Mouse (Mus musculus) hindbrain, embryonic 13.5 days (tissue): ENCODE data around the gene Apbb1. TPM values are rescaled to one million over a fixed set of nuclear protein-coding genes. Genes with fewer than 3 reads are reported as not detected.
A peak's percentile ranks its signal among the peaks of the same experiment; 100 is the strongest.

Source experiments
- ATAC-seq: fragments of 200-750 bp; cut with Nextera tagmentation; 2 replicates; pipeline ENCODE4 v1.8.0; 2017; ENCODE audit warnings: moderate TSS enrichment; ENCODE audit not compliant: low FRiP score
- H3K27ac ChIP-seq: fragments of 300-500 bp; sonication (generic); 2 replicates; pipeline ENCODE4 v1.5.1; 2015; ENCODE audit warnings: inconsistent platforms, mild to moderate bottlenecking, moderate library complexity
- H3K27me3 ChIP-seq: fragments of 300-500 bp; sonication (generic); 2 replicates; pipeline ENCODE4 v1.6.1; 2015; ENCODE audit warnings: mild to moderate bottlenecking, inconsistent platforms
- H3K36me3 ChIP-seq: fragments of 300-500 bp; sonication (generic); 2 replicates; pipeline ENCODE4 v1.6.1; 2015; ENCODE audit warnings: mild to moderate bottlenecking, inconsistent platforms
- H3K4me1 ChIP-seq: fragments of 300-500 bp; sonication (generic); replicated peaks from 2 replicates; pipeline ENCODE4 v1.6.1; 2015; ENCODE audit warnings: inconsistent platforms
- H3K4me2 ChIP-seq: fragments of 300-500 bp; sonication (generic); 2 replicates; pipeline ENCODE4 v1.6.1; 2015; ENCODE audit warnings: inconsistent platforms, mild to moderate bottlenecking, moderate library complexity
- H3K4me3 ChIP-seq: fragments of 300-500 bp; sonication (generic); 2 replicates; pipeline ENCODE4 v1.5.1; 2015; ENCODE audit warnings: mild to moderate bottlenecking, inconsistent platforms
- H3K9ac ChIP-seq: fragments of 300-500 bp; sonication (generic); 2 replicates; pipeline ENCODE4 v1.6.1; 2015; ENCODE audit warnings: mild to moderate bottlenecking, inconsistent platforms
- H3K9me3 ChIP-seq: fragments of 300-500 bp; sonication (generic); 2 replicates; pipeline ENCODE4 v1.6.1; 2016; ENCODE audit warnings: inconsistent platforms
- WGBS: fragments of 180-500 bp; shearing (Covaris S2); methylation state at CpG from one replicate; pipeline ENCODE4 v1.1.7; 2015; 5-methylcytosine and 5-hydroxymethylcytosine counted together
- polyA plus RNA-seq: library from polyadenylated mRNA; unstranded; fragments of >200 nt; fragmentation: Nextera tagmentation; extraction: Ambion mirVana; gene quantifications from 2 replicates; pipeline ENCODE4 v1.2.1, GENCODE M21; 2015

Apbb1 gene
- polyA plus RNA-seq, 1 experiment from 2014 or later = 242 TPM

DNA sequence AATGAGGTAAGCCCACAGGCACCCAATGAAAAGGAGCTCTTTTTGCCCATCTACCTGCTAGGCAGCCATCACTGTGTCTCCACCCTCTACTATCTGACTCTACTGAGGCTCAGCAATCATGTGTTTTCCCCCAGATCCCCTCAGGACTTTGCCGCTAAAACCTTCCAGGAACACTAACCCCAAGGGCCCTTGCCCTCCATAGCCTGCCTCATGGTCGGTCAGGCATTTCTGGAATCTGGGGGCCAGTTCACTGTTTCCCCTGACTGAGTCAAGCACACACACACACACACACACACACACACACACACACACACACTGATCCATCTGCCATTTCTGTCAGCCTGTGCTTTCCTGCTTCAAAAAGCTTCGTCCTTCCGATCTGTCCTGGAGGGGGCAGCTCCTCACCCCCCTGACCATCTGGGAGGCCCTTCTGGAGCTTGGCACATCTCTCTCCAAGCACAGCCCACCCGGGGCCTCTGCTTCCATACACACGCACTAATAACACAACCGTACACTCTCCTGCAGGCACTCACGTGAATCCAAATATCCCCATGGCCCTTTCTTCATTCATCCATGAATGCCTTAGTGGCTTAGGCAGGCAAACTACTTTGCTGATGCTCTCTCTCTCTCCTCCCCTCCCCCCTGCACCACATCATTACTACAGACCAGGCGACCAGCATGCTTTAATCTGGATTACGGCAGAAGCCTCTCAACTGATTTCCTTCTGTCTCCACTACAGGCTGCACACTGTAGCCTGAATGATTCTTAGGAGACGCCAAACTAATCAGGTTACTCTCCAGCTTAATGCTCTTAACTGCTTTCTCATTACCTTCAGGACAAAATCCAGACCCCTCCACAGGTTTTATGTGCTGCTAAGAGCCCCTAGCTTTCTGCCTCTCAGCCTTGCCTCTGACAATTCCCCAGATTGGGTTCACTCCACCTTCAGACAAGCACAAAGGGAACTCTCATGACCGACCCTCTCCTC is 11.6 kb downstream of the Apbb1 start:
- WGBS = 15% methylated on average over 12 of the region's 12 CpGs
- Histone ChIP-seq H3K9me3 (no peaks in the 10 kb centered on the region), H3K27ac (peak overlapping the region; percentile 93), H3K9ac (peak overlapping the region; percentile 67), H3K4me1 (peaks cover 68% of the 10 kb centered on the region), H3K36me3 (peaks cover 56% of the 10 kb centered on the region), H3K4me3 (peak overlapping the region; percentile 31), H3K4me2 (peak overlapping the region; percentile 59), H3K27me3 (no peaks in the 10 kb centered on the region)
- ATAC-seq = peak; percentile 52

- no peaks in the 10 kb centered on the region for H3K27me3 ChIP-seq
- peaks cover 57% of the 10 kb centered on the region for H3K36me3 ChIP-seq
- H3K9me3 ChIP-seq = no peaks in the 10 kb centered on the region
- peak overlapping the region; percentile 31 for H3K4me3 ChIP-seq
- 2% methylated on average over 6 of the region's 6 CpGs for WGBS
- peak overlapping the region; percentile 59 for H3K4me2 ChIP-seq
- peak overlapping the region; percentile 93 for H3K27ac ChIP-seq
- peaks cover 60% of the 10 kb centered on the region for H3K4me1 ChIP-seq
- H3K9ac ChIP-seq = peak overlapping the region; percentile 67
- peak; percentile 88 for ATAC-seq
Measured at GRCm38 (mm10) chr7:105568988-105569471, 12.4 kb downstream of the Apbb1 start.

DNA sequence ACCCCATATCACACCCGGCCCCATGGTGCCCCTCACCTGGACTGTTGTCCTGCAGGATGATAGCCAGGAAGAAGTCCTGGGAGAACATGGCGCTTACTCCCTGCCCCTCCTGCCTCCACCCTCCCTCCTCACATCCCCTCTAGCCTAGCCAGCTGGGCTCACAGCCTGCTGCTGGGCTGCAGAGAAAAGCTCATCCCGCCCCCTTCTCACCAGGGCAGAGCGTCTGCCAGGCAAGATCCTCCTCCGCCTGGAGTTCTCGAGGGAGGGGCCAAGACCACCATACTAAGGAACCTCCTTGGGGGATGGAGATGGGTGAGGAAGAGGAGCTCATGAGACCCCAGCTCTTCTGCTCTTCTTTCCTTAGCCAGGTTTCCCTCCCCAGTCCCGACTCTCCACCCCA is 12.9 kb downstream of the Apbb1 start:
- H3K9ac ChIP-seq = peak overlapping the region; percentile 67
- ATAC-seq = peak; percentile 60
- H3K4me3 ChIP-seq = peak overlapping the region; percentile 31
- peaks cover 57% of the 10 kb centered on the region for H3K36me3 ChIP-seq
- H3K4me1 ChIP-seq = peaks cover 56% of the 10 kb centered on the region
- H3K27me3 ChIP-seq = no peaks in the 10 kb centered on the region
- peak overlapping the region; percentile 59 for H3K4me2 ChIP-seq
- 14% methylated on average over 7 of the region's 7 CpGs for WGBS
- no peaks in the 10 kb centered on the region for H3K9me3 ChIP-seq
- H3K27ac ChIP-seq = peak overlapping the region; percentile 93

- no peak overlapping the region for H3K4me3 ChIP-seq
- peaks cover 68% of the 10 kb centered on the region for H3K36me3 ChIP-seq
- no peak for ATAC-seq
- WGBS = 90% methylated on average over 17 of the region's 17 CpGs
- H3K4me2 ChIP-seq = no peak overlapping the region
- H3K9ac ChIP-seq = no peak overlapping the region
- H3K4me1 ChIP-seq = peaks cover 29% of the 10 kb centered on the region
- no peaks in the 10 kb centered on the region for H3K27me3 ChIP-seq
- no peak overlapping the region for H3K27ac ChIP-seq
- no peaks in the 10 kb centered on the region for H3K9me3 ChIP-seq
Measured at GRCm38 (mm10) chr7:105565071-105565836, 16.2 kb downstream of the Apbb1 start.

DNA sequence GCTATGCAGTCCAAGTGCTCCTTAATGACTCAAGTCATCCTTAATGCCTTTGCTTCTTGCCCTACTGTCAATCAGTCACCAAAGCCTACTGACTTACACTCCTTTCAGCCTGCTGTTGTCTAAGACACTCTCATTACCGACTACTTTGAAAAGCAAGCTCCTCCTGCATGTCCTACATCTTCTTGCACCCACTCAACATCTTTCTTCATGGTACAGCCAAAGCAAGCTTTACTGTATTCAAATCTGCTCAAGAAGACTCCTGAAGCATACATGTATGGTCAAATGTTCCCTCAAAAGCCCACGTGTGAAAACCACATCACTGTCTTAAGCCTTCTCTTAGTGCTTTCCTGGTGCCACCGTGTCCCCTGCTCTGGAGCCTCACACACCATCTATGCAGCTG is 18.1 kb downstream of the Apbb1 start:
- H3K36me3 ChIP-seq = peaks cover 87% of the 10 kb centered on the region
- H3K9ac ChIP-seq = no peak overlapping the region
- H3K27ac ChIP-seq = no peak overlapping the region
- H3K27me3 ChIP-seq = no peaks in the 10 kb centered on the region
- no peak overlapping the region for H3K4me2 ChIP-seq
- H3K9me3 ChIP-seq = no peaks in the 10 kb centered on the region
- H3K4me3 ChIP-seq = no peak overlapping the region
- 88% methylated on average over 3 of the region's 3 CpGs for WGBS
- no peak for ATAC-seq
- peaks cover 10% of the 10 kb centered on the region for H3K4me1 ChIP-seq

DNA sequence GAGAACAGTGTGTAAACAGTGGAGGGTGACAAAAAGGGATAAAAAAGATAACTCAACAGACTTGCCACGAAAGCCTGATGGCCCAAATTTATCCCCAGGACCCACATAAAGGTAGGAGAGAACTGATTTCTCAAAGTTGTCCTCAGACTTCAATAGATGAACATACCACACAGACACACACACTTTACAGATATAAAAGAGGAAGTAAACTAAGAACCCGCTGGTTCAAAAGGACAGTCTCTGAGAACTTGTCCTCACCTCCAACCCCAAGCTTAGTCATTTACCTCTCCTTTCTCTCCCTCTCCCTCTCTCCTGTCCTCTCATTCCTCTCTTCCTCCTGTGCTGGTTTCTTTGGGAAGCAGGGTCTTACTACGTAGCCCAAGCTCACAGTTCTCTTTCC is 19.1 kb downstream of the Apbb1 start:
- ATAC-seq = no peak

DNA sequence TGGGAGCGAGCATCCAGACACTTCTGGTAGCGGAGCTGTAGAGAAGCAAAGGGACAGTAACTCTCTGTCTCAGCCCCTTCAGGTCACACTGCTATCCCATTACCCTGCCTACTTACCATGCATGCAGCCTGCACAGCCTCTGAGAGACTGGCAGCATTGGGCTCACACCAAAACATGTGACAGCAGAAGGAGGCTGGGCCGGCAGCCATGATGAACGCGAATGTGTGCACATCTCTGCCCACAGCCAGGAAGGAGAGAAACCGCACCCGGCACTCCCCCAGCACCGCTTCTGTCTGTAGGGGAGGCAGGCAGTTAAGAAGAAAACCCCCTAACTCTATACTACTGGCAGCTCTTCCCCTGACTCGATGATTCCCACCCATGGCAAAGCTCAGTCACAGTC is 22.4 kb downstream of the Apbb1 start:
- peaks cover 60% of the 10 kb centered on the region for H3K36me3 ChIP-seq
- WGBS = 93% methylated on average over 9 of the region's 9 CpGs
- no peaks in the 10 kb centered on the region for H3K27me3 ChIP-seq
- peaks cover 24% of the 10 kb centered on the region for H3K4me1 ChIP-seq
- H3K9ac ChIP-seq = no peak overlapping the region
- no peaks in the 10 kb centered on the region for H3K9me3 ChIP-seq
- no peak overlapping the region for H3K4me2 ChIP-seq
- H3K4me3 ChIP-seq = no peak overlapping the region
- no peak overlapping the region for H3K27ac ChIP-seq
- no peak for ATAC-seq

More for the DNA sequence above, 19.1 kb downstream of the Apbb1 start:
- WGBS = 96% methylated on average over 3 of the region's 3 CpGs
- no peak overlapping the region for H3K4me3 ChIP-seq
- H3K9me3 ChIP-seq = no peaks in the 10 kb centered on the region
- no peaks in the 10 kb centered on the region for H3K27me3 ChIP-seq
- no peak overlapping the region for H3K27ac ChIP-seq
- no peak overlapping the region for H3K9ac ChIP-seq
- H3K4me1 ChIP-seq = no peaks in the 10 kb centered on the region
- H3K36me3 ChIP-seq = peaks cover 91% of the 10 kb centered on the region
- no peak overlapping the region for H3K4me2 ChIP-seq

- Histone ChIP-seq H3K9me3 (no peaks in the 10 kb centered on the region), H3K27ac (0 out of 2 replicates have a peak overlapping the region, but pooled peaks have one; percentile 8), H3K27me3 (no peaks in the 10 kb centered on the region), H3K4me3 (no peak overlapping the region), H3K36me3 (peaks cover 49% of the 10 kb centered on the region), H3K9ac (no peak overlapping the region), H3K4me2 (no peak overlapping the region), H3K4me1 (peaks cover 30% of the 10 kb centered on the region)
- WGBS = 83% methylated on average over 11 of the region's 11 CpGs
- no peak for ATAC-seq
Measured at GRCm38 (mm10) chr7:105557671-105558070, 23.8 kb downstream of the Apbb1 start.

- Histone ChIP-seq H3K27me3 (no peaks in the 10 kb centered on the region), H3K4me2 (peak overlapping the region; percentile 81), H3K9me3 (no peaks in the 10 kb centered on the region), H3K27ac (no peak overlapping the region), H3K36me3 (peaks cover 38% of the 10 kb centered on the region), H3K4me3 (no peak overlapping the region), H3K9ac (0 out of 2 replicates have a peak overlapping the region, but pooled peaks have one; percentile 86), H3K4me1 (peaks cover 30% of the 10 kb centered on the region)
- ATAC-seq = no peak
- 94% methylated on average over 8 of the region's 8 CpGs for WGBS
Measured at GRCm38 (mm10) chr7:105556406-105556805, 25.0 kb downstream of the Apbb1 start.

DNA sequence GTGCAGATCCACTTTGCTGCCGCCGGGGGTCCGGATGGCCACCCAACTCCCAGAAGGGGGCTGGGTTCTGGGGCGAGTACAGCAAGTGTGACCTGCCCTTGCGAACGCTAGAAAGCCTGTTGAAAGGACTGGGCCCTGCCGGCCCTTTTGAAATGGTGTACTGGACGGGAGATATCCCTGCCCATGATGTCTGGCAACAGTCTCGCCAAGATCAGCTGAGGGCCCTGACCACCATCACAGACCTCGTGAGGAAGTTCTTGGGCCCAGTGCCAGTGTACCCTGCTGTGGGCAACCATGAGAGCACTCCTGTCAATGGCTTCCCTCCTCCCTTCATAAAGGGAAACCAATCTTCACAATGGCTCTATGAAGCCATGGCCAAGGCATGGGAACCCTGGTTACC is 25.9 kb downstream of the Apbb1 start:
- no peak for ATAC-seq
- Histone ChIP-seq H3K4me3 (peak overlapping the region; percentile 76; the same call in 1 of the 2 replicates), H3K9ac (peak overlapping the region; percentile 86), H3K4me1 (peaks cover 30% of the 10 kb centered on the region), H3K9me3 (no peaks in the 10 kb centered on the region), H3K36me3 (peaks cover 32% of the 10 kb centered on the region), H3K4me2 (peak overlapping the region; percentile 81), H3K27me3 (no peaks in the 10 kb centered on the region), H3K27ac (no peak overlapping the region)
- 88% methylated on average over 10 of the region's 10 CpGs for WGBS

- Histone ChIP-seq H3K4me1 (peaks cover 30% of the 10 kb centered on the region), H3K4me3 (peak within 1 kb of the TSS; percentile 76), H3K9me3 (no peaks in the 10 kb centered on the region), H3K27me3 (no peaks in the 10 kb centered on the region), H3K9ac (peak within 1 kb of the TSS; percentile 86), H3K36me3 (peaks cover 23% of the 10 kb centered on the region), H3K4me2 (peak within 1 kb of the TSS; percentile 81), H3K27ac (peak within 1 kb of the TSS; percentile 87)
- peak; percentile 92 for ATAC-seq
- WGBS = 6% methylated on average over 25 of the region's 26 CpGs
Measured at GRCm38 (mm10) chr7:105554212-105554942, 27.1 kb downstream of the Apbb1 start, which contains the start of gene Smpd1. TSS of gene Smpd1 (plus strand) at chr7:105554360.
